Mouse (Mus musculus) testis, postnatal 14 days (tissue): ENCODE results near the gene Spp2.

Experiments
- DNase-seq: peaks from one replicate; pipeline ENCODE4 v3.0.0; 2021; ENCODE audit warnings: low spot score

The Spp2 gene

DNA sequence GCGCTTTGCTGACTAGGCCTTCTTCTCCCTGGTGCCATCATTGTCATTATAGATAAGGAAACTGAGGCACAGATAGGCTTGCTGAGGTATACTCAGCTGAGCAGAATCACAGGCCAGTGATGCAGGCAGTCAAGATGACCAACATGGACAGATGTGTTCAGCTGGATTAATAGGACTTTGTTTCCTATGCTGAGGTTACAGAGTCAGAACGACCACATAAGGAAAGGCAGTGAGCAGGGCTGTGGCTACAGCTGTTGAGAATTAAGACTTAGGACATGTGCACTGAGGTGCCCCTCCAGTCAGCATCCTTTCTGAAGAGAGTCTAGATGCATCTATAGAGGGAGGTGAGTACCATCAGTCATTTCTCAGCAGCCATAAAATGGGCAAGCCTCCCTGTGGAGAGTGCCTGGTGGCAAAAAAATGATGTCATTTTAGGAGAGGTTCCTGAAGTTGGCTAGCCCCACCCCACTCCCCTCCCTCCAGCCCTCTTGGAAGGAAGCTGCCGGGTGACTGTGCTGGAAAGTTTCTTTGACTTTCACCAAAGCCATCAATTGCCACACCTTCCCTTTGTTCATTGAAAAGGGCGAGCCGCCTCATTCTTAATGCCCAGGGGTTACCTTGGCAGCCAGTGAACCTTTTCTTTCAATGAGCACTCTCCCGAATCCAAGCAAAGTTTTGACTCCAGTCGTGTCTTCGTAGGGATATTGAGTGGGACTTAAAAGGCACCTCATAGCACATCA is 59.7 kb downstream of the Spp2 start:
- no peak for DNase-seq

DNA sequence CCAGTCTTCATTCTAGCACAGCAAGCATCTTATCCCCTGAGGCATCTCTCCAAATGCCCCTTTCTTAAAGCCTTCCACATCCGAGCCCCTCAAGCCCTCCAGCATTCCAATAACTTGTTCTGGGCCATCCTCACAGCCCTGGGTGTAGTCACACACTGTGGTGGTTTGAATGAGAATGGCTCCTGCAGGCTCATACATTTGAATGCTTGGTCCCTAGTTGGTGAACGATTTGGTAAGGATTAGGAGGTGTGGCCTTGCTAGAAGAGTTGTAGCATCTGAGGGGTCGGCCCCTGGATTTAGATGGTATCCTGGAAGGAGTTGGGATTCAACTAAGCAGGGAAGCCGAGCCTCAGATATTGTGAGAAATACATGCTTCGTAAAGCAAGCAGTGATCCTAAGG is 61.1 kb downstream of the Spp2 start:
- DNase-seq: no peak

DNA sequence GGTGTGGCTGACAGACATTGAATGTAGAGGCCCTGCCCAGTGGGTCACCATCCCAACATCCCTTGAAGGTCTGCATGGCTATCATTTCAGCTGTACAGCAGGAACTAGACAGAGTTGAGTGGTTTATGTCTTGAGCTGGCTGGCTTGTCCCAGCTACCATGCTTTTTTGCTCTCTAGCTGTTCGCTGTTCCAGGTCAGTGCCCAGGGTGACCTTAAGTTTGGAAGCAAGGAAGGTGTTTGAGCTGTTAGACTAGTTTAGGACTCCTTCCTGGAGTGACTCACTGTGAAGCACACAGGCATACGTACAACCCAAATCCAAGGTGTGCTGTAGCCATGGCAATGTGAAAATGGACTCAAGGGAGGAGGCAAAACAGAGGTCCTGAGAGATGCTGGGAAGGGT is 61.6 kb downstream of the Spp2 start:
- no peak for DNase-seq

- DNase-seq: no peak
Measured at GRCm38 (mm10) chr1:88469746-88470145, 63.0 kb downstream of the Spp2 start.

GRCm38 (mm10) chr1:88472258-88472657 is 65.5 kb downstream of the Spp2 start:
- no peak for DNase-seq

GRCm38 (mm10) chr1:88473899-88474298 is 67.1 kb downstream of the Spp2 start:
- no peak for DNase-seq

DNA sequence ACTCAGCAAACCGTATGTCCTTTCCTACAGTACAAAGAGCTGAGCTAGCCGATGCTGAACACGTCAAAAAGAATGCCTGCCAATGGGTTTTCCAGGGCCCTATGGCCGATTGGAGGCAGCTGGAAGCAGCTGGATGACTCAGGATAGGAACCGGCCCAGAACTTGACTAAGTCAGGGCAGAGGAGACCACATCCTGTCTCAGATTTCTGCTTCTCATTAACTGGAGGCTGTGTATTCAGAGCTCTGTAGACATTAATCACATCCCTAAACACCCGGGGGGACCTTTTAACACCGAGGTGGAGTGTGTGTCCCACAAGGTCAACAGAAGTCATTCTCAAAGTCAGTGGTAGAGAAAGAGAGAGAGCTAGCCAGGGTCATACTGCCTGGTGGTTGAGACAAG is 67.8 kb downstream of the Spp2 start:
- no peak for DNase-seq

- DNase-seq: peak; percentile 52
Measured at GRCm38 (mm10) chr1:88475502-88475953, 68.8 kb downstream of the Spp2 start.
